Mouse (Mus musculus): ENCODE measurements at regions not wholly inside any gene's neighbourhood (a gene's known extent, or its start where the extent isn't known, plus 50 kb on each side); places are given as distances from the start of the nearest gene placed in this dataset.

- no peak for TF ChIP-seq BHLHE40 (IDR thresholded peaks at IDR 0.05; ENCODE audit: low read depth, low read length)
- no peak for TF ChIP-seq CTCF (conservative IDR thresholded peaks at IDR 0.05 in 1 of 2, IDR thresholded peaks at IDR 0.05 in 1 of 2; ENCODE audit: low read depth in 2 of 2, low read length in 2 of 2)
- no peak for TF ChIP-seq MXI1 (IDR thresholded peaks at IDR 0.05; ENCODE audit: low read depth, low read length)
- no peak for TF ChIP-seq KAT2A (IDR thresholded peaks at IDR 0.05; ENCODE audit: insufficient replicate concordance, low read length)
These were observed 96.2 kb upstream of the Spred2 start for GRCm38 (mm10) chr11:19827996-19828395.
